Comparison of ENCODE assay signal across 8 mouse cellular contexts in genomic region chr15:88468107-88468506, GRCm38 (mm10).
DNase-seq lines count a peak whose midpoint lies in the region; ATAC-seq and TF ChIP-seq lines count a peak whose summit lies in the region.
"Had no signal": no experiment of that assay in that cellular context is flagged by ENCODE, and none has a peak within 500 bp of the region (broad histone marks: within the 10 kb centered on the region; RNA-seq: fewer than 3 reads in every experiment).

No protein-coding gene starts in this region.

- H3K4me2 ChIP-seq in forebrain, embryonic 14.5 days (ENCODE audit: low read length): no peak overlapping the region
- H3K4me2 ChIP-seq in kidney, embryonic 16.5 days (replicated peaks; ENCODE audit: low read depth, low read length): no peak overlapping the region
- H3K4me2 ChIP-seq in midbrain, embryonic 13.5 days (replicated peaks): no peak overlapping the region
- H3K4me2 ChIP-seq: heart, embryonic 15.5 days had no signal

- H3K9me3 ChIP-seq in forebrain, embryonic 14.5 days (replicated peaks; ENCODE audit: control insufficient read depth, low read length): no peaks in the 10 kb centered on the region
- no peaks in the 10 kb centered on the region for H3K9me3 ChIP-seq in kidney, embryonic 16.5 days (ENCODE audit: low read length)
- H3K9me3 ChIP-seq in midbrain, embryonic 13.5 days: no peaks in the 10 kb centered on the region
- H3K9me3 ChIP-seq: heart, embryonic 15.5 days had no signal

- intact Hi-C loops in heart, adult 2 months (cut with DNase I): no loop called here

- H3K27me3 ChIP-seq in forebrain, embryonic 14.5 days (replicated peaks; ENCODE audit: control insufficient read depth, insufficient read depth, low read length): 0 out of 2 replicates have a peak, but pooled peaks cover 2% of the 10 kb centered on the region
- H3K27me3 ChIP-seq in kidney, embryonic 16.5 days (ENCODE audit: insufficient read depth, low read length): no peaks in the 10 kb centered on the region
- peaks cover 14% of the 10 kb centered on the region for H3K27me3 ChIP-seq in midbrain, embryonic 13.5 days
- H3K27me3 ChIP-seq in heart, adult 2 months (ENCODE audit: control insufficient read depth, insufficient read depth, low read length): no peaks in the 10 kb centered on the region
- H3K27me3 ChIP-seq: heart, embryonic 15.5 days had no signal

- no peaks in the 10 kb centered on the region for H3K36me3 ChIP-seq in forebrain, embryonic 14.5 days (ENCODE audit: control insufficient read depth, insufficient read depth, low read length)
- H3K36me3 ChIP-seq in kidney, embryonic 16.5 days (ENCODE audit: insufficient read depth, low read length): no peaks in the 10 kb centered on the region
- no peaks in the 10 kb centered on the region for H3K36me3 ChIP-seq in midbrain, embryonic 13.5 days
- no peaks in the 10 kb centered on the region for H3K36me3 ChIP-seq in heart, adult 2 months (ENCODE audit: control insufficient read depth, insufficient read depth, low read length)
- H3K36me3 ChIP-seq: heart, embryonic 15.5 days had no signal

- H3K79me2 ChIP-seq in heart, adult 2 months (replicated peaks; ENCODE audit: control insufficient read depth, insufficient read depth, low read length): no peaks in the 10 kb centered on the region

- DNase-seq in cerebellum, postnatal 36 days: peak; percentile 14 to 17
- peak; percentile 94 for DNase-seq in forebrain, embryonic 14.5 days (ENCODE audit: low spot score)
- DNase-seq in heart, adult 2 months: no peak
- DNase-seq in lung, postnatal 36 days: no peak
- DNase-seq in thymus, postnatal 4 days: no peak

- no peak for TF ChIP-seq POLR2A in heart, adult 2 months (IDR thresholded peaks at IDR 0.05; ENCODE audit: insufficient read depth, low read depth, low read length)

- no peak overlapping the region for H3K4me3 ChIP-seq in forebrain, embryonic 14.5 days (ENCODE audit: low read depth, low read length)
- no peak overlapping the region for H3K4me3 ChIP-seq in kidney, embryonic 16.5 days (ENCODE audit: low read length)
- no peak overlapping the region for H3K4me3 ChIP-seq in midbrain, embryonic 13.5 days (replicated peaks)
- no peak overlapping the region for H3K4me3 ChIP-seq in heart, adult 2 months
- H3K4me3 ChIP-seq: heart, embryonic 15.5 days had no signal

- no peak for TF ChIP-seq CTCF in heart, adult 2 months (IDR thresholded peaks at IDR 0.05)

- no peak for TF ChIP-seq EP300 in heart, adult 2 months (IDR thresholded peaks at IDR 0.05; ENCODE audit: insufficient read depth, low read depth, low read length)

- 0 out of 2 replicates have a peak overlapping the region, but pooled peaks have one; percentile 16 for H3K27ac ChIP-seq in forebrain, embryonic 14.5 days (ENCODE audit: low read depth, low read length)
- H3K27ac ChIP-seq in kidney, embryonic 16.5 days (ENCODE audit: low read length): no peak overlapping the region
- H3K27ac ChIP-seq in midbrain, embryonic 13.5 days: no peak overlapping the region
- no peak overlapping the region for H3K27ac ChIP-seq in heart, adult 2 months
- H3K27ac ChIP-seq: heart, embryonic 15.5 days had no signal

- H3K4me1 ChIP-seq in forebrain, embryonic 14.5 days (ENCODE audit: control insufficient read depth, insufficient read depth, low read length): peaks cover 21% of the 10 kb centered on the region
- no peaks in the 10 kb centered on the region for H3K4me1 ChIP-seq in kidney, embryonic 16.5 days (ENCODE audit: insufficient read depth, low read length)
- peaks cover 18% of the 10 kb centered on the region for H3K4me1 ChIP-seq in midbrain, embryonic 13.5 days (replicated peaks)
- H3K4me1 ChIP-seq in heart, adult 2 months (ENCODE audit: control insufficient read depth, insufficient read depth, low read length): no peaks in the 10 kb centered on the region
- H3K4me1 ChIP-seq: heart, embryonic 15.5 days had no signal

- no peak overlapping the region for H3K9ac ChIP-seq in forebrain, embryonic 14.5 days (ENCODE audit: low read length)
- H3K9ac ChIP-seq in kidney, embryonic 16.5 days (replicated peaks; ENCODE audit: low read length): no peak overlapping the region
- H3K9ac ChIP-seq in midbrain, embryonic 13.5 days (replicated peaks): no peak overlapping the region
- H3K9ac ChIP-seq in heart, adult 2 months (ENCODE audit: low read depth, low read length): no peak overlapping the region
- H3K9ac ChIP-seq: heart, embryonic 15.5 days had no signal

- under 1% methylated on average over 12 of the region's 12 CpGs for WGBS in forebrain, embryonic 14.5 days
- 34% methylated on average over 12 of the region's 12 CpGs for WGBS in kidney, embryonic 16.5 days
- 11% methylated on average over 12 of the region's 12 CpGs for WGBS in midbrain, embryonic 13.5 days
- WGBS in heart, adult 2 months: 77% methylated on average over 12 of the region's 12 CpGs

- peak; percentile 94 for ATAC-seq in forebrain, embryonic 14.5 days
- peak; percentile 82 for ATAC-seq in kidney, embryonic 16.5 days (ENCODE audit: low FRiP score, low TSS enrichment)
- ATAC-seq in midbrain, embryonic 13.5 days: peak; percentile 76; the same call in 1 of the 2 replicates

Comparison
In these comparisons a context has a peak if more than half of its experiments do, and no peak if none do; other contexts are left out.
1. DNase-seq: peak in cerebellum, postnatal 36 days (2 of 2) and forebrain, embryonic 14.5 days (single experiment); none in heart, adult 2 months (0 of 2), lung, postnatal 36 days (single experiment) and thymus, postnatal 4 days (single experiment).
2. Peak in every context shown above with its lines, with median percentiles within 50 percentile points of each other: ATAC-seq.